Comparison of ENCODE assay signal across 8 mouse cellular contexts in the genomic region with DNA sequence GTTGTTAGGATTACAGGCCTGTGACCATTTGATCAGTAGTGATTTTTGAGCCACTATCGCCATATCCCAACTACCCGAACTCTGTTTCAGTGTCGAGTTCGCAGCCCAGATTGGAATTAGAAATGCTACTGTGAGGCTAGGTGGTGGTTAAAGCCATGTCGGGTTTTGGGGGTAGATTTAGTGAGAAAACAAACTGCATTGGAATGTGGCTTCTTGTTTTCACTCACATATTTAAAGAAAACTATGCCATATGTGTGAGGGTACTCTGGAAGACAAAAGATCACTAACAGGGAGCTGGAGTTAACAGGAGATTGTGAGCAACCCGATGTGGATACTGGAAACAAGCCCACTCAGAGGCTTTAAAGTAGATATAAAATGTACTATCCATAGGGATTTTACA. TPM values are rescaled to one million over a fixed set of nuclear protein-coding genes. Genes with fewer than 3 reads are reported as not detected.
DNase-seq lines count a peak whose midpoint lies in the region; ATAC-seq and TF ChIP-seq lines count a peak whose summit lies in the region.

No protein-coding gene starts in this region.

- no peaks in the 10 kb centered on the region for H3K27me3 ChIP-seq in lung, embryonic 15.5 days
- no peaks in the 10 kb centered on the region for H3K27me3 ChIP-seq in embryonic facial prominence, embryonic 15.5 days
- H3K27me3 ChIP-seq in limb, embryonic 11.5 days (ENCODE audit: control insufficient read depth, insufficient read depth, low read length), result no peaks in the 10 kb centered on the region
- H3K27me3 ChIP-seq in neural tube, embryonic 15.5 days (replicated peaks), result no peaks in the 10 kb centered on the region

- peaks cover 21% of the 10 kb centered on the region for H3K4me1 ChIP-seq in lung, embryonic 15.5 days
- peaks cover 7% of the 10 kb centered on the region for H3K4me1 ChIP-seq in lung, adult 2 months (ENCODE audit: control insufficient read depth, insufficient read depth, low read length)
- peaks cover 21% of the 10 kb centered on the region for H3K4me1 ChIP-seq in embryonic facial prominence, embryonic 15.5 days
- peaks cover 9% of the 10 kb centered on the region for H3K4me1 ChIP-seq in limb, embryonic 11.5 days (ENCODE audit: control insufficient read depth, insufficient read depth, low read length)
- peaks cover 44% of the 10 kb centered on the region for H3K4me1 ChIP-seq in neural tube, embryonic 15.5 days

- 3% methylated on average over 6 of the region's 6 CpGs for WGBS in lung, embryonic 15.5 days
- WGBS in lung, adult 2 months, result 14% methylated on average over 6 of the region's 6 CpGs
- 8% methylated on average over 6 of the region's 6 CpGs for WGBS in embryonic facial prominence, embryonic 15.5 days
- WGBS in limb, embryonic 11.5 days, result 9% methylated on average over 6 of the region's 6 CpGs
- 10% methylated on average over 6 of the region's 6 CpGs for WGBS in neural tube, embryonic 15.5 days

- TF ChIP-seq CTCF in lung, adult 2 months (IDR thresholded peaks at IDR 0.05; ENCODE audit: insufficient read depth, low read length), result no peak

- H3K27ac ChIP-seq in lung, embryonic 15.5 days, result 0 out of 2 replicates have a peak overlapping the region, but pooled peaks have one; percentile 22
- no peak overlapping the region; the same call in 1 of the 2 replicates for H3K27ac ChIP-seq in embryonic facial prominence, embryonic 15.5 days (replicated peaks)
- H3K27ac ChIP-seq in limb, embryonic 11.5 days (replicated peaks; ENCODE audit: low read depth, low read length), result no peak overlapping the region
- H3K27ac ChIP-seq in neural tube, embryonic 15.5 days (replicated peaks), result 0 out of 2 replicates have a peak overlapping the region, but pooled peaks have one; percentile 93

- no peak for ATAC-seq in lung, embryonic 15.5 days (ENCODE audit: borderline replicate concordance, extremely low read depth, low FRiP score, low TSS enrichment)
- no peak for ATAC-seq in embryonic facial prominence, embryonic 15.5 days (ENCODE audit: insufficient number of reproducible peaks, low FRiP score, low TSS enrichment, low read depth)
- ATAC-seq in limb, embryonic 11.5 days (ENCODE audit: insufficient number of reproducible peaks, low FRiP score, low TSS enrichment, low read depth), result no peak
- no peak for ATAC-seq in neural tube, embryonic 15.5 days (ENCODE audit: low FRiP score)

- H3K36me3 ChIP-seq in lung, embryonic 15.5 days, result peaks cover 34% of the 10 kb centered on the region
- H3K36me3 ChIP-seq in embryonic facial prominence, embryonic 15.5 days, result peaks cover 28% of the 10 kb centered on the region
- H3K36me3 ChIP-seq in limb, embryonic 11.5 days (ENCODE audit: control insufficient read depth, insufficient read depth, low read length), result peaks cover 17% of the 10 kb centered on the region
- peaks cover 33% of the 10 kb centered on the region for H3K36me3 ChIP-seq in neural tube, embryonic 15.5 days

- no peaks in the 10 kb centered on the region for H3K9me3 ChIP-seq in lung, embryonic 15.5 days
- H3K9me3 ChIP-seq in embryonic facial prominence, embryonic 15.5 days (replicated peaks), result no peaks in the 10 kb centered on the region
- H3K9me3 ChIP-seq in limb, embryonic 11.5 days (ENCODE audit: control insufficient read depth, low read length), result no peaks in the 10 kb centered on the region
- H3K9me3 ChIP-seq in neural tube, embryonic 15.5 days (replicated peaks), result no peaks in the 10 kb centered on the region

- TF ChIP-seq POLR2A in lung, adult 2 months (IDR thresholded peaks at IDR 0.05; ENCODE audit: borderline replicate concordance, extremely low read depth, low read depth, low read length), result no peak

- no peak for DNase-seq in lung, adult 2 months
- DNase-seq in limb, embryonic 11.5 days (ENCODE audit: low spot score), result peak; percentile 23
- no peak for DNase-seq in retina, embryonic 14.5 days (ENCODE audit: low spot score)
- DNase-seq in embryo, embryonic 10 days (ENCODE audit: low spot score), result no peak
- DNase-seq in right cerebral cortex, postnatal 4 days, result no peak

- H3K9ac ChIP-seq in lung, embryonic 15.5 days, result peak overlapping the region; percentile 91
- peak overlapping the region; percentile 95 for H3K9ac ChIP-seq in embryonic facial prominence, embryonic 15.5 days
- peak overlapping the region; percentile 98 for H3K9ac ChIP-seq in limb, embryonic 11.5 days (ENCODE audit: low read length)
- H3K9ac ChIP-seq in neural tube, embryonic 15.5 days (replicated peaks), result peak overlapping the region; percentile 96

- peak overlapping the region; percentile 72 for H3K4me3 ChIP-seq in lung, embryonic 15.5 days
- no peak overlapping the region for H3K4me3 ChIP-seq in lung, adult 2 months (replicated peaks; ENCODE audit: extremely low read depth, low read depth, low read length)
- peak overlapping the region; percentile 81 for H3K4me3 ChIP-seq in embryonic facial prominence, embryonic 15.5 days (replicated peaks)
- H3K4me3 ChIP-seq in limb, embryonic 11.5 days (ENCODE audit: low read depth, low read length), result peak overlapping the region; percentile 75
- peak overlapping the region; percentile 98 for H3K4me3 ChIP-seq in neural tube, embryonic 15.5 days (replicated peaks)

- H3K4me2 ChIP-seq in lung, embryonic 15.5 days, result peak overlapping the region; percentile 60
- peak overlapping the region; percentile 69 for H3K4me2 ChIP-seq in embryonic facial prominence, embryonic 15.5 days (replicated peaks)
- H3K4me2 ChIP-seq in limb, embryonic 11.5 days (ENCODE audit: low read depth, severe bottlenecking), result peak overlapping the region; percentile 68
- H3K4me2 ChIP-seq in neural tube, embryonic 15.5 days, result peak overlapping the region; percentile 79

RNA-seq across cellular contexts. Expression of gene 4931406C07Rik, which starts 1.0 kb away (rescaled TPM):
- 9.0 and 10.0 TPM in 2 replicates for polyA plus RNA-seq in lung, embryonic 15.5 days (2015; fragmentation: Nextera tagmentation; extraction: Ambion mirVana)
- 7.3 and 13.7 TPM in 2 replicates for polyA plus RNA-seq in lung, adult 2 months (2012; rRNA removed)
- polyA plus RNA-seq in embryonic facial prominence, embryonic 15.5 days (2015; fragmentation: Nextera tagmentation; extraction: Ambion mirVana), result 9.8 and 12.5 TPM in 2 replicates
- 6.6 and 7.5 TPM in 2 replicates for polyA plus RNA-seq in limb, embryonic 11.5 days (2014; fragmentation: Nextera tagmentation; extraction: Ambion mirVana)
- polyA plus RNA-seq in neural tube, embryonic 15.5 days (2015; fragmentation: Nextera tagmentation; extraction: Ambion mirVana), result 14.0 and 15.7 TPM in 2 replicates

RNA-seq across cellular contexts. Expression of gene Taf1d, which starts 1.2 kb away (rescaled TPM):
- 67.5 and 67.7 TPM in 2 replicates for polyA plus RNA-seq in lung, embryonic 15.5 days (2015; fragmentation: Nextera tagmentation; extraction: Ambion mirVana)
- 4.5 and 10.3 TPM in 2 replicates for polyA plus RNA-seq in lung, adult 2 months (2012; rRNA removed)
- 66.5 and 68.9 TPM in 2 replicates for polyA plus RNA-seq in embryonic facial prominence, embryonic 15.5 days (2015; fragmentation: Nextera tagmentation; extraction: Ambion mirVana)
- 80.5 and 82.7 TPM in 2 replicates for polyA plus RNA-seq in limb, embryonic 11.5 days (2014; fragmentation: Nextera tagmentation; extraction: Ambion mirVana)
- 57.9 and 58.2 TPM in 2 replicates for polyA plus RNA-seq in neural tube, embryonic 15.5 days (2015; fragmentation: Nextera tagmentation; extraction: Ambion mirVana)

RNA-seq across cellular contexts. Expression of gene Med17, which starts 27.5 kb away (rescaled TPM):
- 34.4 and 35.7 TPM in 2 replicates for polyA plus RNA-seq in lung, embryonic 15.5 days (2015; fragmentation: Nextera tagmentation; extraction: Ambion mirVana)
- polyA plus RNA-seq in lung, adult 2 months (2012; rRNA removed), result 24.6 and 25.3 TPM in 2 replicates
- 30.7 and 34.6 TPM in 2 replicates for polyA plus RNA-seq in embryonic facial prominence, embryonic 15.5 days (2015; fragmentation: Nextera tagmentation; extraction: Ambion mirVana)
- polyA plus RNA-seq in limb, embryonic 11.5 days (2014; fragmentation: Nextera tagmentation; extraction: Ambion mirVana), result 42.1 and 46.6 TPM in 2 replicates
- 27.9 and 28.9 TPM in 2 replicates for polyA plus RNA-seq in neural tube, embryonic 15.5 days (2015; fragmentation: Nextera tagmentation; extraction: Ambion mirVana)

RNA-seq across cellular contexts. Expression of gene Cep295, which starts 50.3 kb away (rescaled TPM):
- 13.8 and 16.5 TPM in 2 replicates for polyA plus RNA-seq in lung, embryonic 15.5 days (2015; fragmentation: Nextera tagmentation; extraction: Ambion mirVana)
- polyA plus RNA-seq in lung, adult 2 months (2012; rRNA removed), result 3.1 and 3.7 TPM in 2 replicates
- polyA plus RNA-seq in embryonic facial prominence, embryonic 15.5 days (2015; fragmentation: Nextera tagmentation; extraction: Ambion mirVana), result 12.9 and 13.7 TPM in 2 replicates
- polyA plus RNA-seq in limb, embryonic 11.5 days (2014; fragmentation: Nextera tagmentation; extraction: Ambion mirVana), result 24.5 and 27.4 TPM in 2 replicates
- 11.6 and 13.1 TPM in 2 replicates for polyA plus RNA-seq in neural tube, embryonic 15.5 days (2015; fragmentation: Nextera tagmentation; extraction: Ambion mirVana)

Comparison
In these comparisons a context has a peak if more than half of its experiments do, and no peak if none do; other contexts are left out.
1. H3K27ac ChIP-seq: peak in lung, embryonic 15.5 days (single experiment) and neural tube, embryonic 15.5 days (single experiment); none in embryonic facial prominence, embryonic 15.5 days (single experiment) and limb, embryonic 11.5 days (single experiment).
2. Peak in every context shown above with its lines, with median percentiles within 50 percentile points of each other: H3K4me2 ChIP-seq and H3K9ac ChIP-seq.